Mouse (Mus musculus) thymus, adult 2 months (tissue): ENCODE measurements around the gene Neurod2. TPM values are rescaled to one million over a fixed set of nuclear protein-coding genes. Genes with fewer than 3 reads are reported as not detected.

Experiments used
- DNase-seq: peaks from one replicate; pipeline ENCODE4 v3.0.0; 2021
- H3K27ac ChIP-seq: fragments of 200-500 bp; 2 replicates; pipeline ENCODE4 v1.5.1; 2012; ENCODE audit warnings: low read length, control low read depth; ENCODE audit not compliant: control insufficient read depth, insufficient read depth
- H3K27me3 ChIP-seq: fragments of 200-500 bp; 2 replicates; pipeline ENCODE4 v1.6.1; 2012; ENCODE audit warnings: mild to moderate bottlenecking, low read length, moderate library complexity, mixed read lengths; ENCODE audit not compliant: control insufficient read depth, insufficient read depth
- H3K36me3 ChIP-seq: fragments of 200-500 bp; 2 replicates; pipeline ENCODE4 v1.6.1; 2012; ENCODE audit warnings: mild to moderate bottlenecking, low read length, moderate library complexity; ENCODE audit not compliant: control insufficient read depth, insufficient read depth
- H3K4me1 ChIP-seq: fragments of 200-500 bp; replicated peaks from 2 replicates; pipeline ENCODE4 v1.6.1; 2012; ENCODE audit warnings: low read length; ENCODE audit not compliant: control insufficient read depth, insufficient read depth
- H3K4me3 ChIP-seq: fragments of 200-500 bp; 2 replicates; pipeline ENCODE4 v1.5.1; 2012; ENCODE audit warnings: mild to moderate bottlenecking, low read length, control low read depth, moderate library complexity; ENCODE audit not compliant: control insufficient read depth, insufficient read depth
- CTCF ChIP-seq: fragments of 200-500 bp; IDR thresholded peaks from 2 replicates; pipeline ENCODE4 v1.5.1; 2012; ENCODE audit warnings: mild to moderate bottlenecking, control low read depth, low read length, moderate library complexity, borderline replicate concordance; ENCODE audit not compliant: control insufficient read depth, poor library complexity, insufficient read depth; ENCODE audit errors: extremely low read depth
- POLR2A ChIP-seq: fragments of 200-500 bp; IDR thresholded peaks from 2 replicates; pipeline ENCODE4 v1.6.1; 2012; ENCODE audit warnings: mild to moderate bottlenecking, low read length, control low read depth, moderate library complexity; ENCODE audit not compliant: control insufficient read depth, poor library complexity, insufficient read depth; ENCODE audit errors: extremely low read depth
- WGBS: fragments of 180-500 bp; shearing (Covaris S2); methylation state at CpG from one replicate; pipeline ENCODE4 v1.1.7; 2018; 5-methylcytosine and 5-hydroxymethylcytosine counted together
- polyA plus RNA-seq: library from polyadenylated mRNA; depleted of rRNA; stranded (reverse); fragments of >200 nt; gene quantifications from 2 replicates; pipeline ENCODE4 v1.2.3, GENCODE M21; 2012; rRNA removed

Neurod2 gene
- polyA plus RNA-seq = 0.12 and 0.22 TPM in 2 replicates

DNA sequence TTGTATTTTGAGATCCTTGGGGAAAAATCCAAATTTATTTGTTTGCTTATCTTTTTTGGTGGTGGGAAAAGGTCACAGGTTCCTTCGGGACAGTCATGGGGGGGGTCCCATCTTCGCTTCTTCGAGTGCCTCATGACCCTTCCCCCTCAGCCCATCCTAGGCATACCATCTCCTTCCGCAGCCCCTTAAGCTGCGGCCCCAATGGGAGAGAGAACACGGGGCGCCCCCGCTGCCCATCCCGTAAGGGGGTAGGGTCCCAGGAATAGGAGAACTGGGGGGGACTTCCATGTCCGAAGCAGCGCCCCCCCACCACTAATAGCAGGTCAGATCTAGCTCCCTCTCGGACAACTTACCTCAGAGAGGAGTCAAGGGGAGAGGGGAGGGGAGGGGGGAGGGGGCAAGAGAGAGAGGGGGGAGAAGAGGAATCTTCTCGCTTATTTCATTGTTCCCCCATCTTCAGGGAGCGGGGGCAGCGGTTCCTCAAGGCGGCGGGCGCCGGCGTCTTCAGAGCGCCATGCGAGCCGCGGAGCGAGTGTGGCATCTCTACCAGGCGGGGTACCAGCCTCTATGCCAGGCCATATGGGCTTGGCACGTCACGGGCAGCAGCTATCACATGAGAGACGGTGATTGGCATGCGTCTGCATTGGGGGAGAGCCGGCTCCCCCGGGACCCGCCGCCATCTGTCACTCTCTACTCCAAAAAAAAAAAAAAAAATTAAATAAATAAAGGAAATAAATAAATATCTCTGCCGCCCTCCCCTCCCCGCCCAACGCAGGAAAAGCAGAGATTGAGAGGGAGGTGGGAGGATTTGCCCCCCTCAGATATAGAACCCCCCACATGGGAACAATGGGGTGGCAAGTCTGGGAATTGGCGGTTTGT is at the start of gene Neurod2:
Neurod2 (minus strand) TSS at position 568 of the 879 bp plus-strand sequence.
- H3K36me3 ChIP-seq = no peaks in the 10 kb centered on the region
- 12% methylated on average over 38 of the region's 38 CpGs for WGBS
- no peak within 1 kb of the TSS for H3K27ac ChIP-seq
- peaks cover 50% of the 10 kb centered on the region for H3K27me3 ChIP-seq
- no peak for TF ChIP-seq POLR2A
- no peak for TF ChIP-seq CTCF
- DNase-seq = no peak
- H3K4me1 ChIP-seq = peaks cover under 1% of the 10 kb centered on the region; the same call in 1 of the 2 replicates
- no peak within 1 kb of the TSS for H3K4me3 ChIP-seq

DNA sequence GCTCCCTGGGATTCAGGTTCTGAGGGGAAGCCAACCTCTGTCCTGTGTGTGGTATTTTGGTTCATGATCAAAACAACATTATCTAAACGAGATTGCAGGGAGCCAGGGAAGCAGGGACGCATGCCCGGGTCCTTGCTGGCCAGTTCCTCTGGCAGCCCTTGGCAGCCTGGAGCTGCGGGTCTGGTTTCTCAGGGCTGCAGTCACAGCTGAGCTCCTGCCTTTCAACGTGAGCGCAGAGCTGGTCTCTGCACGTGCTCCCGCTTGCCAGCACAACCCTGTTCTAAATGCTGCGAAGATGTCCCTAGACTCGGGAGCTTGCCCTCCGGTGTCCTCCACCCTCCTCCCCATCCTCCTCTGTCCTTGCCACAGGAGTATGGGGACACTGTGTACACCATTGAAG is 48.3 kb upstream of the Neurod2 start:
- 96% methylated on average over 11 of the region's 11 CpGs for WGBS
- peaks cover 66% of the 10 kb centered on the region for H3K36me3 ChIP-seq
- no peak for DNase-seq
- no peaks in the 10 kb centered on the region for H3K27me3 ChIP-seq
- H3K4me1 ChIP-seq = no peaks in the 10 kb centered on the region
- TF ChIP-seq CTCF (no peak), POLR2A (no peak)
- no peak overlapping the region for H3K27ac ChIP-seq
- no peak overlapping the region for H3K4me3 ChIP-seq

DNA sequence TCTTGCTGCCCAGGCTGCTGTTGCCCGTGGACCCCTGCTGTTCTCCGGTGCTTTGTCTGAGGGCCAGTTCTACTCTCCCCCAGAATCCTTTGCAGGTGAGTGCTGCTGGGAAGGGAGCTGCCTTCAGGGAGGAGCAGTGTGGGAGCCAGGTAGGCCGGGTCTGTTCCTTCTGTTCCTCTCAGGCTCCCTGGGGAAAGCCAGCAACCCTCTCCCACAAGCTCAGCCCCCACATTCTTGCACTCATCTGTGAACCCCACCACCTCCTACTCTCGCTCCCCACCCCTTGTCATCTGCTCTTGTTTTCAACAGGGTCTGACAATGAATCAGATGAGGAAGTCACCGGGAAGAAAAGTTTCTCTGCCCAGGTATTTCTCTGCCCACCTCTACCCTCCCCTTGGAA is 47.3 kb upstream of the Neurod2 start:
- Histone ChIP-seq H3K27ac (no peak overlapping the region), H3K27me3 (no peaks in the 10 kb centered on the region), H3K4me3 (no peak overlapping the region), H3K36me3 (peaks cover 66% of the 10 kb centered on the region), H3K4me1 (peaks cover under 1% of the 10 kb centered on the region; the same call in 1 of the 2 replicates)
- no peak for DNase-seq
- WGBS = 94% methylated on average over 5 of the region's 5 CpGs
- no peak for TF ChIP-seq CTCF
- no peak for TF ChIP-seq POLR2A

DNA sequence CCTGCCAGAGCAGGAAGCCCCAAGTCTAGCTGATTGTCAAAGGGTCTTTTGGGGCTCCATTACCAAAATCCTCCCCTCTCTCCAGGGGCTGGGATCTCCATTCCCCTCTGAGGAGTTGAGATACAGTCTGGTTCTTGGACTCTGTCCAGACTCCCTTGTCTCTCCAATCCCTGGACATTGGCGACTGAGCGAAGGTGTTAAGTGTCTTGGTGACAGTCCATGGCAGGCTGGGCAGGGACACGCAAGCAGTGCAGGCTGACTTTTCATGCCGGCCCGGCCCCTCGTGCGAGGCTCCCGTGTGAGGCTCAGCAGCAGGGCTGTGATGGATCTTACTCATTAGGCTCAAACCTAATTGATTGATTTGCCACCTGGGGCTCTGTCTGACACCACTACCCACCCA is 44.8 kb upstream of the Neurod2 start:
- Histone ChIP-seq H3K36me3 (peaks cover 51% of the 10 kb centered on the region), H3K4me1 (peaks cover 13% of the 10 kb centered on the region; the same call in 1 of the 2 replicates), H3K27me3 (no peaks in the 10 kb centered on the region), H3K4me3 (no peak overlapping the region), H3K27ac (no peak overlapping the region)
- TF ChIP-seq CTCF (no peak), POLR2A (no peak)
- no peak for DNase-seq
- 97% methylated on average over 8 of the region's 8 CpGs for WGBS

DNA sequence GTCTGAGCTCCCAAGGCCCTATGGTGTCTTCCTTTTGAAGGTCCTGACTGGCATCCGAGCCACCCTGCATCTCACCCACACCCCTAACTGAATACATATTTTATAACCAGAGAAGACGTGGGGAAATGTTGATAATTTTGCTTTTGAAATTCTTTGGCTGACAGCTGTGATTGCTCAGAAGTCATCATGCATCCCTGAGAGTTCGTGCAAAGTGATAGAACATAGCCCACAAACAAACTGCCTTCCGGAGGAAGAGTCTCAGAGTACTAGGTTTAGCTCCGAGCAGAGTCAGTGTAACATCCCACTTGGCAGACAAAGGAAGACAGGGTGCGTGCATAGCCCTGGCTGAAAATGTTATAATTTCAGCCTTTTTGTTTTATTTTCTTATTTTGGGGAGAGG is 43.8 kb upstream of the Neurod2 start:
- 97% methylated on average over 6 of the region's 6 CpGs for WGBS

DNA sequence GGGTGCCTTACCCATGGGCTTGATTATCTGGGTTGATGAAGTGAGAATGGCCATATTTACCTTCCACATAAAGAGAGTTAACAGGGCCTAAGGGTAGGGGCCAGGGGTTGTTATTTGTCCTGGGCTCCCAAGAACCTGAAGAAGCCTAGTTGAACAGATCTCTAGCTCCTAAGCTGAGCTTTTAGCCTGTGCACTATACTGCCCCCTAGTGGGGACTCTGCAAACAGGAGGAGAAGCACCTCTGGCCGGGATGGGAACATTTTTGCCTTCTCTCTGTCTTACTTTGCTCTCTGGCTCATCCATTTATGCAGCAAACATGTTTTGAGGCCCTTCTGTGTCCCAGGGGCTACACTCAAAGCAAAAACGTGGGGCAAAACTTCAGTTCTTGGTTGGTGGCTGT is 43.0 kb upstream of the Neurod2 start:
- Histone ChIP-seq H3K27me3 (no peaks in the 10 kb centered on the region), H3K4me3 (no peak overlapping the region), H3K27ac (no peak overlapping the region), H3K4me1 (peaks cover 19% of the 10 kb centered on the region), H3K36me3 (peaks cover 35% of the 10 kb centered on the region)
- WGBS = 13% methylated on average over 2 of the region's 2 CpGs
- peak; percentile 67 for DNase-seq
- TF ChIP-seq CTCF = no peak
- no peak for TF ChIP-seq POLR2A

More for the DNA sequence above, 43.8 kb upstream of the Neurod2 start:
- Histone ChIP-seq H3K4me1 (peaks cover 13% of the 10 kb centered on the region; the same call in 1 of the 2 replicates), H3K36me3 (peaks cover 44% of the 10 kb centered on the region), H3K27ac (no peak overlapping the region), H3K27me3 (no peaks in the 10 kb centered on the region), H3K4me3 (no peak overlapping the region)
- no peak for TF ChIP-seq CTCF
- no peak for TF ChIP-seq POLR2A
- DNase-seq = no peak

DNA sequence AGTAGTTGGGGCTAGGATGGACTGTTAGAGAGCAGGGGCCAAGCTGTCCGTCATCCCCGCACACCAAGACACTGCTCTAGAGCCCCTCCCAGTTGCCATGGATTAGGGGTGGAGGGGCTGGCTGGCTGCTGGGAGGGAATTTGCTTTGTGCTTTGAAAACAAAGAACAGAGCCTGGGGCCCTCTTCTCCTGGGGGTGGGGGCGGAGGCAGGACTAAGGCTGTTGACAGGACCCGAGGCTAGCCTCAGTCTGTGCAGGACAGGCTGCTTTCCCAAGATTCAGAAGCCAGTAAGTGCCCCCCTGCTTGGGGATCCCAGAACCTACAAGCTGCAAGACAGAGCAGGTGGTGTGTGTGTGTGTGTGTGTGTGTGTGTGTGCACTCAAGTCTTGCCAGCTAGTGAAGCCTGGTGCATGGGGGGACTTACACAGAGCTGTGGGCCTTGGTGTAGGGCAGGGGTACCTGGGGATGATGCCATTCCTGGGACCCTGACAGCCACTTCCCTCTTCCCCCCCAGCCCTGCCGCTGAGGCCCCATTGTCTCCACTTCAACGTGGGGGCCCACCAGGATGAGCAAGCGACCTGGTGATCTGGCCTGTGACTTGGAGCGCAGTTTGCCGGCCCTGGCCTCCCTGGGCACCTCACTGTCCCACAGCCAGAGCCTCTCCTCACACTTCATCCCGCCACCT is 42.2 kb upstream of the Neurod2 start:
- no peak overlapping the region for H3K4me3 ChIP-seq
- H3K36me3 ChIP-seq = peaks cover 28% of the 10 kb centered on the region
- TF ChIP-seq POLR2A (no peak), CTCF (no peak)
- no peak overlapping the region for H3K27ac ChIP-seq
- no peaks in the 10 kb centered on the region for H3K27me3 ChIP-seq
- WGBS = 83% methylated on average over 10 of the region's 10 CpGs
- no peak for DNase-seq
- H3K4me1 ChIP-seq = peaks cover 25% of the 10 kb centered on the region
